Comparison of ENCODE assay signal across 9 mouse cellular contexts in genomic region chr5:25654578-25654987, GRCm38 (mm10). TPM values are rescaled to one million over a fixed set of nuclear protein-coding genes. Genes with fewer than 3 reads are reported as not detected.
DNase-seq lines count a peak whose midpoint lies in the region; ATAC-seq lines count a peak whose summit lies in the region.
"Had no signal": no experiment of that assay in that cellular context is flagged by ENCODE, and none has a peak within 500 bp of the region (broad histone marks: within the 10 kb centered on the region; RNA-seq: fewer than 3 reads in every experiment).

No protein-coding gene starts in this region.

- no peak overlapping the region for H3K27ac ChIP-seq in embryonic facial prominence, embryonic 14.5 days (replicated peaks; ENCODE audit: low read depth, low read length)
- H3K27ac ChIP-seq in intestine, embryonic 14.5 days (ENCODE audit: low read depth), result no peak overlapping the region
- no peak overlapping the region for H3K27ac ChIP-seq in neural tube, embryonic 13.5 days (replicated peaks)

- peak overlapping the region; percentile 5 for H3K4me3 ChIP-seq in embryonic facial prominence, embryonic 14.5 days (ENCODE audit: low read depth, low read length)
- no peak overlapping the region for H3K4me3 ChIP-seq in intestine, embryonic 14.5 days (ENCODE audit: low read depth, low read length)
- peak overlapping the region; percentile 11; the same call in 1 of the 2 replicates for H3K4me3 ChIP-seq in neural tube, embryonic 13.5 days
- H3K4me3 ChIP-seq: myocyte had no signal

- H3K4me1 ChIP-seq in embryonic facial prominence, embryonic 14.5 days (ENCODE audit: control insufficient read depth, insufficient read depth, low read length), result peaks cover 3% of the 10 kb centered on the region; the same call in 1 of the 2 replicates
- H3K4me1 ChIP-seq in intestine, embryonic 14.5 days (replicated peaks; ENCODE audit: control insufficient read depth, insufficient read depth, low read length), result no peaks in the 10 kb centered on the region; the same call in 1 of the 2 replicates
- H3K4me1 ChIP-seq in neural tube, embryonic 13.5 days (replicated peaks), result peaks cover 9% of the 10 kb centered on the region

- peak; percentile 25 to 44 for DNase-seq in kidney, postnatal 4 days
- no peak for DNase-seq in kidney, adult 18-20 months
- peak; percentile 33 for DNase-seq in embryonic facial prominence, embryonic 14.5 days (ENCODE audit: low spot score)
- peak; percentile 68 for DNase-seq in intestine, embryonic 14.5 days (ENCODE audit: low spot score)
- no peak for DNase-seq in ovary, adult 18-20 months (ENCODE audit: low spot score)
- no peak for DNase-seq in gastrocnemius, postnatal 14 days
- DNase-seq in urinary bladder, adult 18-20 months (ENCODE audit: low spot score in 2 of 2), result no peak

- peak overlapping the region; percentile 47 for H3K4me2 ChIP-seq in embryonic facial prominence, embryonic 14.5 days (ENCODE audit: low read depth, low read length)
- H3K4me2 ChIP-seq in intestine, embryonic 14.5 days (ENCODE audit: low read length), result peak overlapping the region; percentile 8
- peak overlapping the region; percentile 48 for H3K4me2 ChIP-seq in neural tube, embryonic 13.5 days

- peak; percentile 81 for ATAC-seq in embryonic facial prominence, embryonic 14.5 days (ENCODE audit: low read depth)
- ATAC-seq in intestine, embryonic 14.5 days (replicated peaks; ENCODE audit: low FRiP score, low TSS enrichment, low read depth), result 0 out of 2 replicates have a peak, but pooled peaks have one; percentile 43
- ATAC-seq in neural tube, embryonic 13.5 days (ENCODE audit: low read depth), result peak; percentile 59

- intact Hi-C loops in gastrocnemius, postnatal 14 days (cut with DNase I; ENCODE audit: low total_unique reads), result no loop called here

- H3K9me3 ChIP-seq in embryonic facial prominence, embryonic 14.5 days (ENCODE audit: control insufficient read depth, low read length), result no peaks in the 10 kb centered on the region
- no peaks in the 10 kb centered on the region for H3K9me3 ChIP-seq in intestine, embryonic 14.5 days (ENCODE audit: control insufficient read depth, low read length)
- no peaks in the 10 kb centered on the region for H3K9me3 ChIP-seq in neural tube, embryonic 13.5 days

- WGBS in embryonic facial prominence, embryonic 14.5 days, result 9% methylated on average over 13 of the region's 14 CpGs
- WGBS in intestine, embryonic 14.5 days, result 8% methylated on average over 14 of the region's 14 CpGs
- WGBS in neural tube, embryonic 13.5 days, result 7% methylated on average over 14 of the region's 14 CpGs

- H3K9ac ChIP-seq in embryonic facial prominence, embryonic 14.5 days (ENCODE audit: low read depth, low read length), result 0 out of 2 replicates have a peak overlapping the region, but pooled peaks have one; percentile 25
- H3K9ac ChIP-seq in intestine, embryonic 14.5 days (ENCODE audit: low read length), result 0 out of 2 replicates have a peak overlapping the region, but pooled peaks have one; percentile 17
- H3K9ac ChIP-seq in neural tube, embryonic 13.5 days, result peak overlapping the region; percentile 53; the same call in 1 of the 2 replicates

- H3K27me3 ChIP-seq in embryonic facial prominence, embryonic 14.5 days (replicated peaks; ENCODE audit: control insufficient read depth, insufficient read depth, low read length), result no peaks in the 10 kb centered on the region
- H3K27me3 ChIP-seq in intestine, embryonic 14.5 days (replicated peaks; ENCODE audit: control insufficient read depth, insufficient read depth, low read length), result no peaks in the 10 kb centered on the region
- H3K27me3 ChIP-seq in neural tube, embryonic 13.5 days, result no peaks in the 10 kb centered on the region

- no peaks in the 10 kb centered on the region for H3K36me3 ChIP-seq in embryonic facial prominence, embryonic 14.5 days (ENCODE audit: control insufficient read depth, insufficient read depth, low read length)
- no peaks in the 10 kb centered on the region for H3K36me3 ChIP-seq in intestine, embryonic 14.5 days (ENCODE audit: control insufficient read depth, insufficient read depth, low read length)
- H3K36me3 ChIP-seq in neural tube, embryonic 13.5 days, result no peaks in the 10 kb centered on the region

RNA-seq across cellular contexts. Expression of gene Xrcc2, which starts 51.0 kb away (rescaled TPM):
- polyA plus RNA-seq in embryonic facial prominence, embryonic 14.5 days (2014; fragmentation: Nextera tagmentation; extraction: Ambion mirVana), result 3.6 and 4.1 TPM in 2 replicates
- polyA plus RNA-seq in intestine, embryonic 14.5 days (2014; fragmentation: Nextera tagmentation; extraction: Ambion mirVana), result 6.7 and 9.4 TPM in 2 replicates
- 3.2 and 6.4 TPM in 2 replicates for polyA plus RNA-seq in neural tube, embryonic 13.5 days (2015; fragmentation: Nextera tagmentation; extraction: Ambion mirVana)
- 1 to 10 TPM; 1.6 to 1.8 TPM for total RNA-seq in gastrocnemius, postnatal 14 days (2021)

Comparison
In these comparisons a context has a peak if more than half of its experiments do, and no peak if none do; other contexts are left out.
1. DNase-seq: peak in kidney, postnatal 4 days (2 of 2), embryonic facial prominence, embryonic 14.5 days (single experiment) and intestine, embryonic 14.5 days (single experiment); none in kidney, adult 18-20 months (single experiment), ovary, adult 18-20 months (single experiment), gastrocnemius, postnatal 14 days (single experiment) and urinary bladder, adult 18-20 months (0 of 2).
2. Peak in every context shown above with its lines, with median percentiles within 50 percentile points of each other: ATAC-seq, H3K4me2 ChIP-seq and H3K9ac ChIP-seq.